Comparison of ENCODE assay signal across 35 mouse cellular contexts in the genomic region with DNA sequence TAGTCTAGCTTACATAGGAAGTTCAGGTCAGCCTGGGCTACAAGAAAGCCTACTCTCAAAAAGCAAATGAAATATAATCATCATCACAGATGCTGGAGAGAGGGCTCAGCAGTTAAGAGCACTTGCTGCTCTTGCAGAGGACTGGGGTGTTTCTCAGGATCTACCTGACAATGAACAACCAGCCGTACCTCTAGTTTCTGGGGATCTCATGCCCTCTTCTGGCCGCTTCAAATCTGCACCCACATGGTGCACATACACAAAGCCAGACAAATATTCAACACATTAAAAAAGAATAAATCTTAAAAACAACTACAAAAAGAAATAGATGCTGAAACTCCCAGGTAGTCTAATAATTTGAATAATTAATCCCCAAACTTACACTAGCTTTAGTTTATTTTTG. TPM values are rescaled to one million over a fixed set of nuclear protein-coding genes. Genes with fewer than 3 reads are reported as not detected.
A peak's percentile ranks its signal among the peaks of the same experiment; 100 is the strongest.
DNase-seq lines count a peak whose midpoint lies in the region; ATAC-seq and TF ChIP-seq lines count a peak whose summit lies in the region.
"Had no signal": no experiment of that assay in that cellular context is flagged by ENCODE, and none has a peak within 500 bp of the region (broad histone marks: within the 10 kb centered on the region; RNA-seq: fewer than 3 reads in every experiment).

No protein-coding gene starts in this region.

- ATAC-seq in intestine, embryonic 16.5 days: peak; percentile 6; the same call in 1 of the 2 replicates
- ATAC-seq in intestine, embryonic 15.5 days: no peak
- ATAC-seq in lung, postnatal 0 days: no peak
- ATAC-seq in hindbrain, postnatal 0 days: no peak
- ATAC-seq: activated CD4-positive, CD25-positive, alpha-beta regulatory T cell, adult 4 months; CD4-positive, CD25-positive, alpha-beta regulatory T cell, adult 4 months; forebrain, embryonic 16.5 days had no signal

- no peak overlapping the region for H3K9ac ChIP-seq in intestine, embryonic 16.5 days (ENCODE audit: low read depth, low read length)
- no peak overlapping the region for H3K9ac ChIP-seq in intestine, embryonic 15.5 days
- H3K9ac ChIP-seq in lung, postnatal 0 days (replicated peaks; ENCODE audit: low read depth): no peak overlapping the region
- no peak overlapping the region for H3K9ac ChIP-seq in hindbrain, postnatal 0 days (replicated peaks; ENCODE audit: low read length)
- H3K9ac ChIP-seq: embryonic facial prominence, embryonic 13.5 days; hindbrain, embryonic 15.5 days; midbrain, embryonic 12.5 days; neural tube, embryonic 12.5 days had no signal

- H3K9me3 ChIP-seq in intestine, embryonic 16.5 days (ENCODE audit: control insufficient read depth, low read length): no peaks in the 10 kb centered on the region
- H3K9me3 ChIP-seq in intestine, embryonic 15.5 days: no peaks in the 10 kb centered on the region
- H3K9me3 ChIP-seq in lung, postnatal 0 days (ENCODE audit: low read length): no peaks in the 10 kb centered on the region
- no peaks in the 10 kb centered on the region for H3K9me3 ChIP-seq in hindbrain, postnatal 0 days (ENCODE audit: low read length)
- H3K9me3 ChIP-seq: embryonic facial prominence, embryonic 13.5 days; hindbrain, embryonic 10.5 days; hindbrain, embryonic 15.5 days; neural tube, embryonic 12.5 days had no signal

- TF ChIP-seq CTCF in lung, postnatal 0 days (IDR thresholded peaks at IDR 0.05): peak; percentile 15; the same call in 1 of the 2 replicates
- TF ChIP-seq CTCF in hindbrain, postnatal 0 days (IDR thresholded peaks at IDR 0.05; ENCODE audit: low read depth): no peak

- no peak for DNase-seq in lung, postnatal 0 days (ENCODE audit: low spot score)
- no peak for DNase-seq in lung, adult 18-20 months
- DNase-seq in ZHBTc4 (ENCODE audit: low read depth, low spot score): peak; percentile 65
- DNase-seq in hindbrain, postnatal 0 days (ENCODE audit: low spot score): no peak
- DNase-seq in ovary, postnatal 14 days (ENCODE audit: low spot score): no peak
- DNase-seq: adrenal gland, adult 8-10 months; cerebellum, adult 9-10 months; heart, postnatal 14 days; kidney, postnatal 36 days; layer of hippocampus, adult 9-11 months; liver; lung, postnatal 4 days; right cerebral cortex, postnatal 4 days; thymus, postnatal 4 days had no signal

- H3K4me1 ChIP-seq in intestine, embryonic 16.5 days (ENCODE audit: control insufficient read depth, insufficient read depth, low read length): no peaks in the 10 kb centered on the region
- no peaks in the 10 kb centered on the region for H3K4me1 ChIP-seq in intestine, embryonic 15.5 days (replicated peaks)
- no peaks in the 10 kb centered on the region for H3K4me1 ChIP-seq in lung, postnatal 0 days (ENCODE audit: insufficient read depth, low read depth, low read length)
- no peaks in the 10 kb centered on the region for H3K4me1 ChIP-seq in hindbrain, postnatal 0 days (ENCODE audit: insufficient read depth, low read length)
- H3K4me1 ChIP-seq: embryonic facial prominence, embryonic 13.5 days; hindbrain, embryonic 10.5 days; hindbrain, embryonic 15.5 days; midbrain, embryonic 12.5 days; neural tube, embryonic 12.5 days had no signal

- H3K4me2 ChIP-seq in intestine, embryonic 16.5 days (ENCODE audit: low read depth, low read length): no peak overlapping the region
- no peak overlapping the region for H3K4me2 ChIP-seq in intestine, embryonic 15.5 days (replicated peaks)
- H3K4me2 ChIP-seq in lung, postnatal 0 days (replicated peaks; ENCODE audit: low read depth, low read length): no peak overlapping the region
- no peak overlapping the region for H3K4me2 ChIP-seq in hindbrain, postnatal 0 days (ENCODE audit: low read depth, low read length)
- H3K4me2 ChIP-seq: embryonic facial prominence, embryonic 13.5 days; hindbrain, embryonic 15.5 days; midbrain, embryonic 12.5 days; neural tube, embryonic 12.5 days had no signal

- no peak overlapping the region for H3K27ac ChIP-seq in intestine, embryonic 16.5 days (ENCODE audit: low read length)
- H3K27ac ChIP-seq in intestine, embryonic 15.5 days: no peak overlapping the region
- no peak overlapping the region for H3K27ac ChIP-seq in lung, postnatal 0 days (ENCODE audit: low read length)
- H3K27ac ChIP-seq in hindbrain, postnatal 0 days: no peak overlapping the region
- H3K27ac ChIP-seq: embryonic facial prominence, embryonic 13.5 days; hindbrain, embryonic 10.5 days; hindbrain, embryonic 15.5 days; midbrain, embryonic 12.5 days; neural tube, embryonic 12.5 days had no signal

- H3K36me3 ChIP-seq in intestine, embryonic 16.5 days (ENCODE audit: control insufficient read depth, insufficient read depth, low read length): no peaks in the 10 kb centered on the region
- no peaks in the 10 kb centered on the region for H3K36me3 ChIP-seq in intestine, embryonic 15.5 days
- no peaks in the 10 kb centered on the region for H3K36me3 ChIP-seq in lung, postnatal 0 days (ENCODE audit: insufficient read depth, low read length)
- no peaks in the 10 kb centered on the region for H3K36me3 ChIP-seq in hindbrain, postnatal 0 days (ENCODE audit: insufficient read depth, low read length)
- H3K36me3 ChIP-seq: embryonic facial prominence, embryonic 13.5 days; G1E; hindbrain, embryonic 10.5 days; hindbrain, embryonic 15.5 days; midbrain, embryonic 12.5 days; neural tube, embryonic 12.5 days had no signal

- H3K27me3 ChIP-seq in intestine, embryonic 16.5 days (replicated peaks; ENCODE audit: control insufficient read depth, insufficient read depth, low read length): peaks cover 6% of the 10 kb centered on the region; the same call in 1 of the 2 replicates
- no peaks in the 10 kb centered on the region for H3K27me3 ChIP-seq in intestine, embryonic 15.5 days (replicated peaks)
- H3K27me3 ChIP-seq in lung, postnatal 0 days (replicated peaks; ENCODE audit: insufficient read depth, low read length): no peaks in the 10 kb centered on the region
- H3K27me3 ChIP-seq in hindbrain, postnatal 0 days (ENCODE audit: insufficient read depth, low read length): no peaks in the 10 kb centered on the region
- H3K27me3 ChIP-seq: embryonic facial prominence, embryonic 13.5 days; hindbrain, embryonic 15.5 days; megakaryocyte, embryonic 14.5 days; midbrain, embryonic 12.5 days; neural tube, embryonic 12.5 days had no signal

- H3K4me3 ChIP-seq in intestine, embryonic 16.5 days (ENCODE audit: low read length): no peak overlapping the region
- H3K4me3 ChIP-seq in intestine, embryonic 15.5 days (replicated peaks): no peak overlapping the region
- H3K4me3 ChIP-seq in lung, postnatal 0 days (ENCODE audit: low read depth, low read length): no peak overlapping the region
- H3K4me3 ChIP-seq in hindbrain, postnatal 0 days (ENCODE audit: low read length): no peak overlapping the region
- H3K4me3 ChIP-seq: embryonic facial prominence, embryonic 13.5 days; erythroblast, embryonic 14.5 days; hindbrain, embryonic 10.5 days; hindbrain, embryonic 15.5 days; megakaryocyte, embryonic 14.5 days; midbrain, embryonic 12.5 days; myocyte; neural tube, embryonic 12.5 days had no signal

- TF ChIP-seq EP300 in lung, postnatal 0 days (IDR thresholded peaks at IDR 0.05): no peak

- 96% methylated on average over 2 of the region's 2 CpGs for WGBS in intestine, embryonic 16.5 days
- 93% methylated on average over 2 of the region's 2 CpGs for WGBS in intestine, embryonic 15.5 days
- WGBS in lung, postnatal 0 days: 94% methylated on average over 2 of the region's 2 CpGs
- WGBS in hindbrain, postnatal 0 days: 91% methylated on average over 2 of the region's 2 CpGs

RNA-seq across cellular contexts. Expression of a gene that starts 24.2 kb away (rescaled TPM):
- polyA plus RNA-seq in intestine, embryonic 16.5 days (2015; fragmentation: Nextera tagmentation; extraction: Ambion mirVana): 539 and 560 TPM in 2 replicates
- 309 and 393 TPM in 2 replicates for polyA plus RNA-seq in intestine, embryonic 15.5 days (2015; fragmentation: Nextera tagmentation; extraction: Ambion mirVana)
- 3.5 and 4.6 TPM in 2 replicates for polyA plus RNA-seq in lung, postnatal 0 days (2015; fragmentation: Nextera tagmentation; extraction: Ambion mirVana)
- total RNA-seq in hindbrain, postnatal 0 days (2014; rRNA removed): not detected in 2 replicates
- polyA plus RNA-seq in hindbrain, postnatal 0 days (2015; fragmentation: Nextera tagmentation; extraction: Ambion mirVana): not detected in 2 replicates
- total RNA-seq: G1E; gastrocnemius, adult 8-10 months; gastrocnemius, postnatal 4 days; left cerebral cortex, postnatal 14 days; midbrain, postnatal 0 days had no signal
- polyA plus RNA-seq: activated CD4-positive, CD25-positive, alpha-beta regulatory T cell, adult 4 months; CD4-positive, CD25-positive, alpha-beta regulatory T cell, adult 4 months; embryonic facial prominence, embryonic 13.5 days; erythroblast, embryonic 14.5 days; forebrain, embryonic 11.5 days; forebrain, embryonic 16.5 days; G1E; hindbrain, embryonic 10.5 days; hindbrain, embryonic 15.5 days; kidney, embryonic 14.5 days; limb, embryonic 11.5 days; midbrain, embryonic 12.5 days; midbrain, postnatal 0 days; neural tube, embryonic 12.5 days had no signal

RNA-seq across cellular contexts. Expression of a gene that starts 41.8 kb away (rescaled TPM):
- polyA plus RNA-seq in intestine, embryonic 16.5 days (2015; fragmentation: Nextera tagmentation; extraction: Ambion mirVana): 26.6 and 27.3 TPM in 2 replicates
- polyA plus RNA-seq in intestine, embryonic 15.5 days (2015; fragmentation: Nextera tagmentation; extraction: Ambion mirVana): 30.2 and 33.2 TPM in 2 replicates
- 82.9 and 89.4 TPM in 2 replicates for polyA plus RNA-seq in lung, postnatal 0 days (2015; fragmentation: Nextera tagmentation; extraction: Ambion mirVana)
- 14.5 and 14.8 TPM in 2 replicates for total RNA-seq in hindbrain, postnatal 0 days (2014; rRNA removed)
- polyA plus RNA-seq in hindbrain, postnatal 0 days (2015; fragmentation: Nextera tagmentation; extraction: Ambion mirVana): 7.1 and 7.6 TPM in 2 replicates

RNA-seq across cellular contexts. Expression of a gene that starts 52.4 kb away (rescaled TPM):
- polyA plus RNA-seq in intestine, embryonic 16.5 days (2015; fragmentation: Nextera tagmentation; extraction: Ambion mirVana): 142 and 152 TPM in 2 replicates
- 172 and 190 TPM in 2 replicates for polyA plus RNA-seq in intestine, embryonic 15.5 days (2015; fragmentation: Nextera tagmentation; extraction: Ambion mirVana)
- 231 and 234 TPM in 2 replicates for polyA plus RNA-seq in lung, postnatal 0 days (2015; fragmentation: Nextera tagmentation; extraction: Ambion mirVana)
- total RNA-seq in hindbrain, postnatal 0 days (2014; rRNA removed): 57.1 and 78.9 TPM in 2 replicates
- 183 and 195 TPM in 2 replicates for polyA plus RNA-seq in hindbrain, postnatal 0 days (2015; fragmentation: Nextera tagmentation; extraction: Ambion mirVana)

RNA-seq across cellular contexts. Expression of a gene that starts 52.6 kb away (rescaled TPM):
- polyA plus RNA-seq in intestine, embryonic 16.5 days (2015; fragmentation: Nextera tagmentation; extraction: Ambion mirVana): 103 and 104 TPM in 2 replicates
- polyA plus RNA-seq in intestine, embryonic 15.5 days (2015; fragmentation: Nextera tagmentation; extraction: Ambion mirVana): 100 and 110 TPM in 2 replicates
- 150 and 159 TPM in 2 replicates for polyA plus RNA-seq in lung, postnatal 0 days (2015; fragmentation: Nextera tagmentation; extraction: Ambion mirVana)
- total RNA-seq in hindbrain, postnatal 0 days (2014; rRNA removed): 34.4 and 37.0 TPM in 2 replicates
- polyA plus RNA-seq in hindbrain, postnatal 0 days (2015; fragmentation: Nextera tagmentation; extraction: Ambion mirVana): 131 and 137 TPM in 2 replicates

Comparison
In these comparisons a context has a peak if more than half of its experiments do, and no peak if none do; other contexts are left out.
1. RNA of a gene that starts 24.2 kb away (polyA plus RNA-seq): 539 to 560 TPM in intestine, embryonic 16.5 days and 309 to 393 TPM in intestine, embryonic 15.5 days; 3.5 to 4.6 TPM in lung, postnatal 0 days and not detected in hindbrain, postnatal 0 days; every median in the first group is over 10 times any median in the second.